ENCODE assay signal across 13 mouse cellular contexts in genomic region chr10:89621129-89621528, GRCm38 (mm10). TPM values are rescaled to one million over a fixed set of nuclear protein-coding genes. Genes with fewer than 3 reads are reported as not detected.
DNase-seq lines count a peak whose midpoint lies in the region; ATAC-seq lines count a peak whose summit lies in the region.
"Had no signal": no experiment of that assay in that cellular context is flagged by ENCODE, and none has a peak within 500 bp of the region (broad histone marks: within the 10 kb centered on the region; RNA-seq: fewer than 3 reads in every experiment).

Gene Slc17a8 (minus strand): TSS chr10:89621253.

- peak within 1 kb of the TSS; percentile 23 for H3K4me2 ChIP-seq in hindbrain, embryonic 16.5 days (ENCODE audit: low read length)
- peak within 1 kb of the TSS; percentile 0; the same call in 1 of the 2 replicates for H3K4me2 ChIP-seq in midbrain, embryonic 11.5 days
- H3K4me2 ChIP-seq in intestine, embryonic 16.5 days (ENCODE audit: low read depth, low read length), result no peak within 1 kb of the TSS
- H3K4me2 ChIP-seq: embryonic facial prominence, embryonic 12.5 days; liver, embryonic 15.5 days; stomach, embryonic 15.5 days had no signal

- no peaks in the 10 kb centered on the region for H3K9me3 ChIP-seq in hindbrain, embryonic 16.5 days (ENCODE audit: control insufficient read depth, low read length)
- H3K9me3 ChIP-seq in hindbrain, embryonic 10.5 days, result no peaks in the 10 kb centered on the region
- no peaks in the 10 kb centered on the region for H3K9me3 ChIP-seq in limb, embryonic 10.5 days (replicated peaks)
- no peaks in the 10 kb centered on the region for H3K9me3 ChIP-seq in midbrain, embryonic 11.5 days (ENCODE audit: control insufficient read depth, low read length)
- H3K9me3 ChIP-seq in intestine, embryonic 16.5 days (ENCODE audit: control insufficient read depth, low read length), result no peaks in the 10 kb centered on the region
- H3K9me3 ChIP-seq: embryonic facial prominence, embryonic 12.5 days; liver, embryonic 15.5 days; stomach, embryonic 15.5 days had no signal

- no peaks in the 10 kb centered on the region for H3K36me3 ChIP-seq in hindbrain, embryonic 16.5 days (ENCODE audit: control insufficient read depth, insufficient read depth, low read length)
- no peaks in the 10 kb centered on the region for H3K36me3 ChIP-seq in hindbrain, embryonic 10.5 days
- no peaks in the 10 kb centered on the region for H3K36me3 ChIP-seq in limb, embryonic 10.5 days
- H3K36me3 ChIP-seq in midbrain, embryonic 11.5 days (ENCODE audit: control insufficient read depth, insufficient read depth, low read length), result no peaks in the 10 kb centered on the region
- H3K36me3 ChIP-seq in intestine, embryonic 16.5 days (ENCODE audit: control insufficient read depth, insufficient read depth, low read length), result no peaks in the 10 kb centered on the region
- H3K36me3 ChIP-seq: embryonic facial prominence, embryonic 12.5 days; liver, embryonic 15.5 days; stomach, embryonic 15.5 days had no signal

- H3K9ac ChIP-seq in hindbrain, embryonic 16.5 days (ENCODE audit: low read depth, low read length), result peak within 1 kb of the TSS; percentile 48
- H3K9ac ChIP-seq in midbrain, embryonic 11.5 days (ENCODE audit: low read length), result no peak within 1 kb of the TSS; the same call in 1 of the 2 replicates
- H3K9ac ChIP-seq in intestine, embryonic 16.5 days (ENCODE audit: low read depth, low read length), result no peak within 1 kb of the TSS
- H3K9ac ChIP-seq: embryonic facial prominence, embryonic 12.5 days; liver, embryonic 15.5 days; stomach, embryonic 15.5 days had no signal

- H3K27me3 ChIP-seq in hindbrain, embryonic 16.5 days (replicated peaks; ENCODE audit: control insufficient read depth, insufficient read depth, low read length), result no peaks in the 10 kb centered on the region
- H3K27me3 ChIP-seq in hindbrain, embryonic 10.5 days (ENCODE audit: insufficient read depth, poor library complexity, severe bottlenecking), result no peaks in the 10 kb centered on the region
- no peaks in the 10 kb centered on the region for H3K27me3 ChIP-seq in limb, embryonic 10.5 days (ENCODE audit: low read depth, poor library complexity, severe bottlenecking)
- H3K27me3 ChIP-seq in midbrain, embryonic 11.5 days (ENCODE audit: control insufficient read depth, insufficient read depth, low read length), result no peaks in the 10 kb centered on the region
- no peaks in the 10 kb centered on the region for H3K27me3 ChIP-seq in intestine, embryonic 16.5 days (replicated peaks; ENCODE audit: control insufficient read depth, insufficient read depth, low read length)
- H3K27me3 ChIP-seq: embryonic facial prominence, embryonic 12.5 days; stomach, embryonic 15.5 days had no signal

- H3K4me1 ChIP-seq in hindbrain, embryonic 16.5 days (ENCODE audit: control insufficient read depth, insufficient read depth, low read depth, low read length), result no peaks in the 10 kb centered on the region
- H3K4me1 ChIP-seq in hindbrain, embryonic 10.5 days (replicated peaks), result peaks cover 8% of the 10 kb centered on the region
- no peaks in the 10 kb centered on the region for H3K4me1 ChIP-seq in limb, embryonic 10.5 days
- peaks cover 3% of the 10 kb centered on the region; the same call in 1 of the 2 replicates for H3K4me1 ChIP-seq in midbrain, embryonic 11.5 days (ENCODE audit: control insufficient read depth, insufficient read depth, low read length)
- no peaks in the 10 kb centered on the region for H3K4me1 ChIP-seq in intestine, embryonic 16.5 days (ENCODE audit: control insufficient read depth, insufficient read depth, low read length)
- H3K4me1 ChIP-seq: embryonic facial prominence, embryonic 12.5 days; liver, embryonic 15.5 days; stomach, embryonic 15.5 days had no signal

- 20% methylated on average over 7 of the region's 7 CpGs for WGBS in hindbrain, embryonic 16.5 days
- 26% methylated on average over 7 of the region's 7 CpGs for WGBS in hindbrain, embryonic 10.5 days
- 27% methylated on average over 7 of the region's 7 CpGs for WGBS in limb, embryonic 10.5 days
- 21% methylated on average over 7 of the region's 7 CpGs for WGBS in midbrain, embryonic 11.5 days
- 33% methylated on average over 7 of the region's 7 CpGs for WGBS in intestine, embryonic 16.5 days

- no peak for ATAC-seq in hindbrain, embryonic 16.5 days
- no peak for ATAC-seq in midbrain, embryonic 11.5 days (ENCODE audit: low FRiP score)
- no peak for ATAC-seq in intestine, embryonic 16.5 days

- DNase-seq in hindbrain, embryonic 10.5 days (ENCODE audit: low spot score), result no peak
- peak; percentile 31 for DNase-seq in limb, embryonic 10.5 days (ENCODE audit: low spot score)
- DNase-seq in midbrain, embryonic 11.5 days (ENCODE audit: low spot score, missing footprints), result peak; percentile 86
- DNase-seq in thymus, postnatal 10 days (ENCODE audit: low spot score in 2 of 2), result peak; percentile 55 to 59
- no peak for DNase-seq in spleen, postnatal 14 days (ENCODE audit: low spot score in 2 of 2)
- DNase-seq: kidney, adult 11 months had no signal

- no peak within 1 kb of the TSS for H3K4me3 ChIP-seq in hindbrain, embryonic 16.5 days (ENCODE audit: low read length)
- H3K4me3 ChIP-seq in hindbrain, embryonic 10.5 days, result no peak within 1 kb of the TSS
- H3K4me3 ChIP-seq in limb, embryonic 10.5 days, result no peak within 1 kb of the TSS
- H3K4me3 ChIP-seq in midbrain, embryonic 11.5 days (ENCODE audit: low read depth, low read length), result no peak within 1 kb of the TSS
- H3K4me3 ChIP-seq in intestine, embryonic 16.5 days (ENCODE audit: low read length), result no peak within 1 kb of the TSS
- H3K4me3 ChIP-seq: embryonic facial prominence, embryonic 12.5 days; layer of hippocampus, adult 2 months; liver, embryonic 15.5 days; stomach, embryonic 15.5 days had no signal

- no peak within 1 kb of the TSS for H3K27ac ChIP-seq in hindbrain, embryonic 16.5 days (ENCODE audit: low read depth, low read length)
- H3K27ac ChIP-seq in hindbrain, embryonic 10.5 days, result no peak within 1 kb of the TSS
- no peak within 1 kb of the TSS for H3K27ac ChIP-seq in limb, embryonic 10.5 days
- H3K27ac ChIP-seq in midbrain, embryonic 11.5 days (ENCODE audit: low read depth, low read length), result no peak within 1 kb of the TSS
- no peak within 1 kb of the TSS for H3K27ac ChIP-seq in intestine, embryonic 16.5 days (ENCODE audit: low read length)
- H3K27ac ChIP-seq: embryonic facial prominence, embryonic 12.5 days; layer of hippocampus, adult 2 months; liver, embryonic 15.5 days; stomach, embryonic 15.5 days had no signal

RNA-seq across cellular contexts. Expression of gene Slc17a8, which starts in this region (rescaled TPM):
- polyA plus RNA-seq in hindbrain, embryonic 16.5 days (2015; fragmentation: Nextera tagmentation; extraction: Ambion mirVana), result 3.2 and 4.4 TPM in 2 replicates
- 0.10 and 0.58 TPM in 2 replicates for polyA plus RNA-seq in hindbrain, embryonic 10.5 days (2016; fragmentation: Nextera tagmentation; extraction: Ambion mirVana)
- not detected in 2 replicates for polyA plus RNA-seq in limb, embryonic 10.5 days (2016; fragmentation: Nextera tagmentation; extraction: Ambion mirVana)
- polyA plus RNA-seq in midbrain, embryonic 11.5 days (2014; fragmentation: Nextera tagmentation; extraction: Ambion mirVana), result 0.42 and 0.86 TPM in 2 replicates
- 0.13 and 0.22 TPM in 2 replicates for polyA plus RNA-seq in intestine, embryonic 16.5 days (2015; fragmentation: Nextera tagmentation; extraction: Ambion mirVana)
- polyA plus RNA-seq: heart, postnatal 0 days; stomach, embryonic 15.5 days had no signal

Comparison
In these comparisons a context has a peak if more than half of its experiments do, and no peak if none do; other contexts are left out.
1. Peak in DNase-seq in limb, embryonic 10.5 days; RNA of the gene not detected or under 1 TPM.
2. Peak in DNase-seq and H3K4me2 ChIP-seq in midbrain, embryonic 11.5 days; RNA of the gene not detected or under 1 TPM.
3. DNase-seq: peak in thymus, postnatal 10 days (2 of 2); none in hindbrain, embryonic 10.5 days (single experiment) and spleen, postnatal 14 days (0 of 2).